Mouse (Mus musculus) cortical plate, adult 2 months (tissue): ENCODE results near the gene Gif. TPM values are rescaled to one million over a fixed set of nuclear protein-coding genes. Genes with fewer than 3 reads are reported as not detected.

Source experiments
- H3K27ac ChIP-seq: fragments of 200-500 bp; 2 replicates; pipeline ENCODE4 v1.5.1; 2012; ENCODE audit warnings: low read length, control low read depth, inconsistent platforms; ENCODE audit not compliant: insufficient read depth
- H3K4me1 ChIP-seq: fragments of 200-500 bp; 2 replicates; pipeline ENCODE4 v1.6.1; 2011; ENCODE audit warnings: low read length; ENCODE audit not compliant: control insufficient read depth, insufficient read depth
- H3K4me3 ChIP-seq: fragments of 200-500 bp; 2 replicates; pipeline ENCODE4 v1.5.1; 2011; ENCODE audit warnings: mild to moderate bottlenecking, low read length, control low read depth; ENCODE audit not compliant: insufficient read depth
- CTCF ChIP-seq: fragments of 200-500 bp; IDR thresholded peaks from 2 replicates; pipeline ENCODE4 v1.5.1; 2011; ENCODE audit warnings: mild to moderate bottlenecking, control low read depth, low read length; ENCODE audit not compliant: insufficient read depth; ENCODE audit errors: extremely low read depth
- POLR2A ChIP-seq: fragments of 200-500 bp; IDR thresholded peaks from 2 replicates; pipeline ENCODE4 v1.6.1; 2011; ENCODE audit warnings: mild to moderate bottlenecking, low read length, control low read depth; ENCODE audit not compliant: insufficient read depth; ENCODE audit errors: extremely low read depth
- polyA plus RNA-seq: library from polyadenylated mRNA; depleted of rRNA; stranded (reverse); fragments of >200 nt; gene quantifications from 2 replicates; pipeline ENCODE4 v1.2.3, GENCODE M21; 2012

Gif gene
- polyA plus RNA-seq, 1 experiment, result not detected

DNA sequence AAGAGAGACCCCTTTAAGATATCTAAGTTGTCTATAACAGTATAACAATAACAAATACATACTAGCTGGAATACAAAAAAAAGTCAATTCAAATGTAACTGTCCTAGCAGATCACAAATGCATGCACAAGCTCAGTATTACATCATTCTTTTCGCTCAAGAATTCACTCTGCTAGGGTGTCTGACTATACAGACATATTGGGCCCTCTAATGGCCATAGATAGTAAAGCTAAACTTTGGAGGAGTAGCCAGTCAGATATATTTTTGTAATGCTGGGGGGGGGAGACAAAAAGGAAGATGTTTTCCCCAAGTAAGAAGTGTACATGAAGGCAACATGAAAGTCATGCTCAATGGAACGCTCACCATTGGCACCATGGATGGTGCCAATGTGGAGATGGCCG lies 17.7 kb downstream of the Gif start:
- Histone ChIP-seq H3K4me3 (no peak overlapping the region), H3K27ac (no peak overlapping the region), H3K4me1 (no peaks in the 10 kb centered on the region)
- TF ChIP-seq POLR2A, result no peak
- TF ChIP-seq CTCF, result no peak

DNA sequence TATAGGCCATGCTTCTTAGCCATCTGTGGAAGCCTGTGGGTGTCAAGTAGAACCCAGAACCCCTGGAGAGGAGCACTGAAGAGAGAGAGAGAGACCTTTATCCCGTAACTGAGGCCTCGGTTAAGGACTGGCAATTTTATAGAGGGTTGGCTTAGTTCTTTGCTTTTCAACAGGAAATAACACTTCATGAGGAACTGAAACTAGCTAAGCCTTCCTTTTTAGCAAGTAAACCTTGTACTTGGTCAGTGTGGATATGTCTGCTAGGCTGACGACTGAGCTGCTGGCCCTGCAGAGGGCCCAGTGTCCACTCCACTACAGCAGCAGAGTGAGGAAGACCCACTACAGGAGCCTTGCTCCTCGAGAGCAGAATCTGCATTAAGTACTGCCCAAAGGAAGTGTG lies 19.1 kb downstream of the Gif start:
- TF ChIP-seq CTCF (no peak), POLR2A (no peak)
- Histone ChIP-seq H3K27ac (no peak overlapping the region), H3K4me3 (no peak overlapping the region), H3K4me1 (no peaks in the 10 kb centered on the region; the same call in 1 of the 2 replicates)

GRCm38 (mm10) chr19:11768163-11768562 lies 20.8 kb downstream of the Gif start:
- H3K4me3 ChIP-seq, result no peak overlapping the region
- H3K4me1 ChIP-seq, result no peaks in the 10 kb centered on the region; the same call in 1 of the 2 replicates
- TF ChIP-seq POLR2A, result no peak
- peak; percentile 70 for TF ChIP-seq CTCF
- no peak overlapping the region for H3K27ac ChIP-seq

DNA sequence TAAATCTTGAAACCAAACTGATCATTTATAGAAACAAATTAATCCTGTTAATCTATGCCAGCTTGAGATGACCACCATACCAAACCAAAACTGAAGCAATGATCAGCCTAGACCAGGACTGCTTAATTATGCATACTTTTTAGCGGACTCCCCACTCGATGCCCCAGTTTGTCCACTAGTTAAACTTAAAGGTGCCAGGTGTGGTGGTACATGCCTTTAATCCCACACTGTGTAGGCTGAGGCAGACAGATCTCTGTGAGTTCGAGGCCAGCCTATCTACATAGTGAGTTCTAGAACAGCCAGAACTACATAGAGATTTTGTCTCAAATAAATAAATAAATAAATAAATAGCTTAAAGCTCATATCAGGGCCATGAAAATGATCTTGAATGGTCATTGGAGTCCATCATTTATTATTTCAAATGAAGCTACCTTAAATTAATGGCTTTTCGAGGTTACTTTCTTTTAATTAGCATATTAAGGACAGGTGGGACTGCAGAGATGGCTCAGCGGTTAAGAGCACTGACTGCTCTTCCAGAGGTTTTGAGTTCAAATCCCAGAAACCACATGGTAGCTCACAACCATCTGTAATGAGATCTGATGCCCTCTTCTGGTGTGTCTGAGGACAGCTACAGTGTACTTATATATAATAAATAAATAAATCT lies 22.0 kb downstream of the Gif start:
- Histone ChIP-seq H3K27ac (no peak overlapping the region), H3K4me1 (no peaks in the 10 kb centered on the region; the same call in 1 of the 2 replicates), H3K4me3 (no peak overlapping the region)
- TF ChIP-seq POLR2A, result no peak
- TF ChIP-seq CTCF, result no peak

DNA sequence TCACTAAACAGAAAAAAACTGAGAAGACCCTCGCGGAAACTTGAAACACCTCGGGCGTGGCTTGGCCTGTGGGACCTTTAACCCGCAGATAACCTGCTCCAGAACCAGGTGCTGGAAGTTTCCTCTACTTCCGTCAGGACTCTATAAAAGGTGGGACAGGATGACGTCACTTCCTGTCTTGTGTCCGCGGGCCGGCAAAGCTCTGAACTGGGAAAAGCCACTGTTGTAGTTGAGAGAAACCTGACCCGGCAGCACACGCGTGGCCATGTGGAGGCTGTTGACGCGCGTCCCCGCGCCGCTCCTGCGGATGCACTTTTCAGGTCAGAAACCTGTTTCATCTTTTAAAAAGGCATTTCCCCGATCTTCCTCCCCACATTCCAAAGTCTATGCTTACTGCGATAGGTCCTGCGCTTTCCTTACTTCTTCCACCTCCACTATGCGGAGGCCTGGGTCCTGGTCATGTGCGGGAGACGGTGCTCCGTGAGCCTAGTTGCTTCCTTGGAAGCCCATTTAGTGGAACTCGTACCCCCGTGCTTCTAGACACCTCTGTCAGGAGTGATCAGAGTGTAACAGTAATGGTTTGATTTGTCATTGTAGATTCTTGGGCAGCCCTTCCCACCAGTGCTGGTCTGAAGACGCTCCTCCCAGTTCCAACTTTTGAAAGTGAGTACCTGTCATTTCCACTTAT lies 23.0 kb downstream of the Gif start, which contains the start of gene Mrpl16:
Mrpl16 (plus strand) TSS at position 187 of the 688 bp plus-strand sequence.
- Histone ChIP-seq H3K27ac (no peak within 1 kb of the TSS), H3K4me3 (peak within 1 kb of the TSS; percentile 67), H3K4me1 (no peaks in the 10 kb centered on the region; the same call in 1 of the 2 replicates)
- TF ChIP-seq POLR2A (peak; percentile 67), CTCF (no peak)

- TF ChIP-seq CTCF, result peak; percentile 57
- no peak for TF ChIP-seq POLR2A
- no peak overlapping the region for H3K27ac ChIP-seq
- H3K4me3 ChIP-seq, result no peak overlapping the region
- no peaks in the 10 kb centered on the region for H3K4me1 ChIP-seq
Measured at GRCm38 (mm10) chr19:11777191-11777865, 30.0 kb downstream of the Gif start.

DNA sequence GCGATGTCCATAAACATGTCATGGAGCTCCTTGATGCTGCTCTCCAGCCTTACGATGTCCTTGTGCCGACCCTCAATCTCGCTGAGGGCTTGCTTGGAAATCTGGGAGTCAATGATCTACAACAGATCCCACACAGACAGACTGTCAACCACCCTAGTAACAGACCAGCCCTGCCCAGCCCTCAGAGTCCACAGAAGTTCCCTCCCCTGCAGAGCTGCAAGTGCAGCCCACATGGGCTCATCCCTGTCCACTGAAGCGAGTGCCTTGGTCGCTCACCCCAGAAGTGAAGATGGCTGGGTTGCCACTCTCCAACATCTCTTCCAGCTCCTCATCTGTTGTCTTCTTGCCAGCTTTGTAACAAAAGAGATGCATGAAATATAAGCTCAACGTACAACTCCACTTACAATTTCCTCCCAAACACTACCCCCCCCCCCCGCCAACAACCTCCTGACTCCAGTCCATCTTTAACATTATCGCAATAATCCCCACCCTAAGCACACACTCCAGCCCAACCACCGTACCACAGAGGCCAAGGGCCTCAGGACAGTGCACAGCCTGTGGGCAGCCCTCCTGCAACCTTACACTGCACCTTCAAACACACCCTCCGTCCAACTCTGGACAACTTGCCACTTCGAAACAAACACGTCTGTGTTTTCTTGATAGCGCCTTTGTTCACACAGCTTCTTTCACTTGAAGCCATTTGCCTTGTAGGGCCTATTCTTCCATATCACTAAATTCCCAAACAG lies 38.2 kb downstream of the Gif start:
- no peak for TF ChIP-seq POLR2A
- no peak for TF ChIP-seq CTCF
- H3K27ac ChIP-seq, result no peak overlapping the region
- no peaks in the 10 kb centered on the region for H3K4me1 ChIP-seq
- H3K4me3 ChIP-seq, result no peak overlapping the region

GRCm38 (mm10) chr19:11787826-11788225 lies 40.5 kb downstream of the Gif start:
- TF ChIP-seq POLR2A (no peak), CTCF (no peak)
- H3K27ac ChIP-seq, result no peak overlapping the region
- H3K4me1 ChIP-seq, result no peaks in the 10 kb centered on the region
- H3K4me3 ChIP-seq, result no peak overlapping the region

DNA sequence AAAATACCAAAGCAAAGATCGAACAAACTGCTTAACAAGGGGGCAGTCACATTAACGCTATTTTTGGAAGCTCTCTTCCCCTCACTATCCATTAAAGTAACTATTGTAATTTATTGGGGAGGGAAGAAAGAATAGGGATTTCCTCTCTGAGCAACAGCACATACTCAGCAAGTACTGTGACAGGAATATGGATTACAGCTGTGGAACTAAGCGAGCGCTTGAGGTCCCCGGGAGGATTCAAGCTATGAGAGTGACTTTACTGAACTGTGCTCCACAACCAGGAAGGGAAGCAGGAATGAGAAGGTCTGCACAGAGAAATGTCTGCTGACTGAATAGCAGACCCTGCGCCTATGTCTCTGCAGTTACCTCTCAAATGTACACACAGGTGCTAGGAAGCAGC lies 41.5 kb downstream of the Gif start:
- no peak overlapping the region for H3K27ac ChIP-seq
- H3K4me3 ChIP-seq, result no peak overlapping the region
- no peaks in the 10 kb centered on the region for H3K4me1 ChIP-seq
- TF ChIP-seq CTCF (no peak), POLR2A (no peak)
